Mouse (Mus musculus) heart, postnatal 14 days (tissue): ENCODE data around the gene Nyx. TPM values are rescaled to one million over a fixed set of nuclear protein-coding genes. Genes with fewer than 3 reads are reported as not detected.
"Not testable (repeated sequence)": the region's sequence is repeated elsewhere in the genome, so short reads cannot be mapped to it uniquely, and the experiment has no call there.

ENCODE experiments used
- DNase-seq, 2 experiments: peaks; one replicate each; pipeline ENCODE4 v3.0.0; 2021 to 2022
- intact Hi-C: fragments of 180-260 bp; cut with DNase I; formaldehyde crosslinking; loops from one replicate; pipeline ENCODE4 v1.15.1; 2025
- long read RNA-seq, 2 experiments: library from polyadenylated mRNA; stranded (forward); transcript quantifications; one replicate each; pipeline ENCODE4 v2.0.0; 2021
- total RNA-seq, 2 experiments: library from RNA; stranded (reverse); gene quantifications; 2 replicates each; pipeline ENCODE4 v1.2.3; 2021

Nyx gene
- total RNA-seq = under 1 TPM; 0.12 to 0.22 TPM
- long read RNA-seq, experiment 1 = 0 reads
- long read RNA-seq, experiment 2 = 0 reads

GRCm38 (mm10) chrX:13465810-13466209, at the start of gene Nyx:
TSS of gene Nyx (plus strand) at chrX:13466110.
- intact Hi-C loops = loop anchor here (5.0 kb wide), 1 partner anchor 41 kb away; no protein-coding TSS in a partner anchor
- DNase-seq = no peak

GRCm38 (mm10) chrX:13422047-13422446, 43.9 kb upstream of the Nyx start:
- intact Hi-C loops = no loop called here
- no peak for DNase-seq

GRCm38 (mm10) chrX:13431421-13431820, 34.5 kb upstream of the Nyx start:
- no peak for DNase-seq
- intact Hi-C loops = no loop called here

GRCm38 (mm10) chrX:13436042-13436441, 29.9 kb upstream of the Nyx start:
- DNase-seq, intact Hi-C loops: not testable (repeated sequence)

- DNase-seq, intact Hi-C loops: not testable (repeated sequence)
Measured at GRCm38 (mm10) chrX:13456544-13456943, 9.4 kb upstream of the Nyx start.

- no peak for DNase-seq
- intact Hi-C loops = no loop called here
Measured at GRCm38 (mm10) chrX:13458766-13459165, 7.1 kb upstream of the Nyx start.

- intact Hi-C loops = loop anchor here (1.0 to 5.0 kb wide), 5 partner anchors 114 to 232 kb away; no protein-coding TSS in a partner anchor
- DNase-seq = peak; percentile 90 to 93
Measured at GRCm38 (mm10) chrX:13461266-13462261, 4.3 kb upstream of the Nyx start.

GRCm38 (mm10) chrX:13462982-13463517, 2.9 kb upstream of the Nyx start:
- no peak for DNase-seq
- intact Hi-C loops = loop anchor here (5.0 kb wide), 2 partner anchors 116 to 154 kb away; no protein-coding TSS in a partner anchor

GRCm38 (mm10) chrX:13466681-13467080, 771 bp downstream of the Nyx start:
- intact Hi-C loops = loop anchor here (5.0 kb wide), 1 partner anchor 41 kb away; no protein-coding TSS in a partner anchor
- DNase-seq = peak; percentile 33 to 47

GRCm38 (mm10) chrX:13467121-13467571, 1.2 kb downstream of the Nyx start:
- intact Hi-C loops = loop anchor here (5.0 kb wide), 1 partner anchor 40 kb away; no protein-coding TSS in a partner anchor
- DNase-seq = no peak

GRCm38 (mm10) chrX:13469160-13470116, 3.5 kb downstream of the Nyx start:
- DNase-seq = peak; percentile 56 to 71
- intact Hi-C loops = loop anchor here (5.0 kb wide), 1 partner anchor 38 kb away; no protein-coding TSS in a partner anchor

GRCm38 (mm10) chrX:13471925-13472324, 6.0 kb downstream of the Nyx start:
- intact Hi-C loops = no loop called here

GRCm38 (mm10) chrX:13472751-13473225, 6.9 kb downstream of the Nyx start:
- intact Hi-C loops = no loop called here
- no peak for DNase-seq

More at GRCm38 (mm10) chrX:13471925-13472324, 6.0 kb downstream of the Nyx start:
- DNase-seq = no peak

GRCm38 (mm10) chrX:13475382-13475781, 9.5 kb downstream of the Nyx start:
- no peak for DNase-seq
- intact Hi-C loops = no loop called here

- intact Hi-C loops = no loop called here
- no peak for DNase-seq
Measured at GRCm38 (mm10) chrX:13477596-13477995, 11.7 kb downstream of the Nyx start.

GRCm38 (mm10) chrX:13478298-13478697, 12.4 kb downstream of the Nyx start:
- no peak for DNase-seq
- intact Hi-C loops = no loop called here

GRCm38 (mm10) chrX:13479570-13479969, 13.7 kb downstream of the Nyx start:
- no peak for DNase-seq
- intact Hi-C loops = no loop called here

- no peak for DNase-seq
- intact Hi-C loops = no loop called here
Measured at GRCm38 (mm10) chrX:13482576-13482975, 16.7 kb downstream of the Nyx start.

GRCm38 (mm10) chrX:13484447-13484846, 18.5 kb downstream of the Nyx start:
- DNase-seq = no peak
- intact Hi-C loops = no loop called here

- intact Hi-C loops = no loop called here
- no peak for DNase-seq
Measured at GRCm38 (mm10) chrX:13489001-13489400, 23.1 kb downstream of the Nyx start.
